Mouse (Mus musculus): ENCODE data around the gene H2afx. TPM values are rescaled to one million over a fixed set of nuclear protein-coding genes. Genes with fewer than 3 reads are reported as not detected.
"Not testable (repeated sequence)": the region's sequence is repeated elsewhere in the genome, so short reads cannot be mapped to it uniquely, and the experiment has no call there.

H2afx gene
- polyA plus RNA-seq, 2 experiments = 256 to 311 TPM

GRCm38 (mm10) chr9:44361190-44361917 lies 26.9 kb downstream of the H2afx start, which contains the start of gene Vps11:
Gene Vps11 (minus strand): TSS chr9:44361670.
- H3K27ac ChIP-seq (replicated peaks; ENCODE audit: low read depth, low read length) = 0 out of 2 replicates have a peak within 1 kb of the TSS, but pooled peaks have one; percentile 30
- H3K4me2 ChIP-seq (replicated peaks; ENCODE audit: low read depth, low read length, severe bottlenecking) = peak within 1 kb of the TSS; percentile 72
- WGBS = under 1% methylated on average over 44 of the region's 44 CpGs
- no peaks in the 10 kb centered on the region for H3K9me3 ChIP-seq (ENCODE audit: control insufficient read depth, low read length)
- ATAC-seq (ENCODE audit: low FRiP score, low read depth) (peak; percentile 95), DNase-seq (ENCODE audit: low spot score) (peak; percentile 96)
- peak within 1 kb of the TSS; percentile 87 for H3K4me3 ChIP-seq (replicated peaks; ENCODE audit: low read length)
- peak within 1 kb of the TSS; percentile 75 for H3K9ac ChIP-seq (ENCODE audit: low read depth, low read length, severe bottlenecking)
- no peaks in the 10 kb centered on the region for H3K27me3 ChIP-seq (ENCODE audit: control insufficient read depth, insufficient read depth, low read length)
- peaks cover 6% of the 10 kb centered on the region; the same call in 1 of the 2 replicates for H3K4me1 ChIP-seq (ENCODE audit: control insufficient read depth, insufficient read depth, low read length)
- H3K36me3 ChIP-seq (ENCODE audit: control insufficient read depth, insufficient read depth, low read length) = peaks cover 31% of the 10 kb centered on the region
- peak; percentile 49; the same call in 1 of the 2 replicates for TF ChIP-seq POLR2A (IDR thresholded peaks at IDR 0.05; ENCODE audit: borderline replicate concordance, extremely low read depth, insufficient read depth, insufficient read length)

- Histone ChIP-seq H3K4me3 (replicated peaks; ENCODE audit: low read length) (peak overlapping the region; percentile 87), H3K4me2 (replicated peaks; ENCODE audit: low read depth, low read length, severe bottlenecking) (peak overlapping the region; percentile 72), H3K27ac (replicated peaks; ENCODE audit: low read depth, low read length) (0 out of 2 replicates have a peak overlapping the region, but pooled peaks have one; percentile 9), H3K9ac (ENCODE audit: low read depth, low read length, severe bottlenecking) (0 out of 2 replicates have a peak overlapping the region, but pooled peaks have one; percentile 75), H3K36me3 (ENCODE audit: control insufficient read depth, insufficient read depth, low read length) (peaks cover 25% of the 10 kb centered on the region)
- DNase-seq (ENCODE audit: low spot score); H3K9me3 ChIP-seq (ENCODE audit: control insufficient read depth, low read length); H3K27me3 ChIP-seq (ENCODE audit: control insufficient read depth, insufficient read depth, low read length); H3K4me1 ChIP-seq (ENCODE audit: control insufficient read depth, insufficient read depth, low read length): not testable (repeated sequence)
- peak; percentile 45; the same call in 1 of the 2 replicates for ATAC-seq (ENCODE audit: low FRiP score, low read depth)
- 33% methylated on average over 4 of the region's 4 CpGs for WGBS
Observed at GRCm38 (mm10) chr9:44361931-44362330, 27.4 kb downstream of the H2afx start.

- TF ChIP-seq POLR2A (IDR thresholded peaks at IDR 0.05; ENCODE audit: borderline replicate concordance, extremely low read depth, insufficient read depth, insufficient read length) = no peak
- no peaks in the 10 kb centered on the region for H3K27me3 ChIP-seq (ENCODE audit: control insufficient read depth, insufficient read depth, low read length)
- no peak overlapping the region for H3K27ac ChIP-seq (replicated peaks; ENCODE audit: low read depth, low read length)
- no peak overlapping the region for H3K4me2 ChIP-seq (replicated peaks; ENCODE audit: low read depth, low read length, severe bottlenecking)
- no peak for ATAC-seq (ENCODE audit: low FRiP score, low read depth)
- H3K9ac ChIP-seq (ENCODE audit: low read depth, low read length, severe bottlenecking) = no peak overlapping the region
- no peak for DNase-seq (ENCODE audit: low spot score)
- H3K4me1 ChIP-seq (ENCODE audit: control insufficient read depth, insufficient read depth, low read length) = peaks cover 6% of the 10 kb centered on the region; the same call in 1 of the 2 replicates
- H3K36me3 ChIP-seq (ENCODE audit: control insufficient read depth, insufficient read depth, low read length) = peaks cover 3% of the 10 kb centered on the region
- H3K4me3 ChIP-seq (replicated peaks; ENCODE audit: low read length) = no peak overlapping the region
- no peaks in the 10 kb centered on the region for H3K9me3 ChIP-seq (ENCODE audit: control insufficient read depth, low read length)
- WGBS = 60% methylated on average over 3 of the region's 3 CpGs
Observed at GRCm38 (mm10) chr9:44364480-44364879, 30.0 kb downstream of the H2afx start.

- no peak for TF ChIP-seq POLR2A (IDR thresholded peaks at IDR 0.05; ENCODE audit: borderline replicate concordance, extremely low read depth, insufficient read depth, insufficient read length)
- ATAC-seq (ENCODE audit: low FRiP score, low read depth) = no peak
- no peaks in the 10 kb centered on the region for H3K27me3 ChIP-seq (ENCODE audit: control insufficient read depth, insufficient read depth, low read length)
Observed at GRCm38 (mm10) chr9:44373386-44373785, 38.9 kb downstream of the H2afx start.

GRCm38 (mm10) chr9:44376141-44376540 lies 41.6 kb downstream of the H2afx start:
- Histone ChIP-seq H3K4me1 (ENCODE audit: control insufficient read depth, insufficient read depth, low read length) (peaks cover 7% of the 10 kb centered on the region), H3K36me3 (ENCODE audit: control insufficient read depth, insufficient read depth, low read length) (peaks cover 3% of the 10 kb centered on the region), H3K27me3 (ENCODE audit: control insufficient read depth, insufficient read depth, low read length) (no peaks in the 10 kb centered on the region), H3K9ac (ENCODE audit: low read depth, low read length, severe bottlenecking) (no peak overlapping the region), H3K27ac (replicated peaks; ENCODE audit: low read depth, low read length) (no peak overlapping the region), H3K9me3 (ENCODE audit: control insufficient read depth, low read length) (no peaks in the 10 kb centered on the region), H3K4me3 (replicated peaks; ENCODE audit: low read length) (no peak overlapping the region), H3K4me2 (replicated peaks; ENCODE audit: low read depth, low read length, severe bottlenecking) (no peak overlapping the region)
- WGBS = 90% methylated on average over 6 of the region's 6 CpGs
- no peak for TF ChIP-seq POLR2A (IDR thresholded peaks at IDR 0.05; ENCODE audit: borderline replicate concordance, extremely low read depth, insufficient read depth, insufficient read length)
- ATAC-seq (ENCODE audit: low FRiP score, low read depth) = no peak
- no peak for DNase-seq (ENCODE audit: low spot score)

More at GRCm38 (mm10) chr9:44373386-44373785, 38.9 kb downstream of the H2afx start:
- no peak overlapping the region for H3K9ac ChIP-seq (ENCODE audit: low read depth, low read length, severe bottlenecking)
- no peaks in the 10 kb centered on the region for H3K36me3 ChIP-seq (ENCODE audit: control insufficient read depth, insufficient read depth, low read length)
- H3K9me3 ChIP-seq (ENCODE audit: control insufficient read depth, low read length) = no peaks in the 10 kb centered on the region
- no peak overlapping the region for H3K4me2 ChIP-seq (replicated peaks; ENCODE audit: low read depth, low read length, severe bottlenecking)
- H3K4me3 ChIP-seq (replicated peaks; ENCODE audit: low read length) = no peak overlapping the region
- H3K4me1 ChIP-seq (ENCODE audit: control insufficient read depth, insufficient read depth, low read length) = no peaks in the 10 kb centered on the region
- H3K27ac ChIP-seq (replicated peaks; ENCODE audit: low read depth, low read length) = no peak overlapping the region
- DNase-seq (ENCODE audit: low spot score) = no peak

GRCm38 (mm10) chr9:44377335-44377734 lies 42.8 kb downstream of the H2afx start:
- not testable (repeated sequence) for H3K9ac ChIP-seq (ENCODE audit: low read depth, low read length, severe bottlenecking); H3K27me3 ChIP-seq (ENCODE audit: control insufficient read depth, insufficient read depth, low read length); ATAC-seq (ENCODE audit: low FRiP score, low read depth); DNase-seq (ENCODE audit: low spot score); H3K4me1 ChIP-seq (ENCODE audit: control insufficient read depth, insufficient read depth, low read length); H3K4me2 ChIP-seq (replicated peaks; ENCODE audit: low read depth, low read length, severe bottlenecking); H3K27ac ChIP-seq (replicated peaks; ENCODE audit: low read depth, low read length); H3K9me3 ChIP-seq (ENCODE audit: control insufficient read depth, low read length); H3K4me3 ChIP-seq (replicated peaks; ENCODE audit: low read length)
- H3K36me3 ChIP-seq (ENCODE audit: control insufficient read depth, insufficient read depth, low read length) = peaks cover 14% of the 10 kb centered on the region
- 86% methylated on average over 2 of the region's 2 CpGs for WGBS
